Mouse (Mus musculus) lung, postnatal 14 days (tissue): ENCODE results near the gene Ano2.

Experiments
- DNase-seq: peaks from one replicate; pipeline ENCODE4 v3.0.0; 2021

Ano2 gene

GRCm38 (mm10) chr6:125690057-125690703, at the start of gene Ano2:
Gene Ano2 (plus strand): TSS chr6:125690419.
- peak; percentile 1 for DNase-seq

- DNase-seq = no peak
Observed at GRCm38 (mm10) chr6:125640486-125640885, 49.7 kb upstream of the Ano2 start.

GRCm38 (mm10) chr6:125641146-125641545, 49.1 kb upstream of the Ano2 start:
- no peak for DNase-seq

GRCm38 (mm10) chr6:125648964-125649363, 41.3 kb upstream of the Ano2 start:
- DNase-seq = no peak

GRCm38 (mm10) chr6:125651335-125651734, 38.9 kb upstream of the Ano2 start:
- no peak for DNase-seq

GRCm38 (mm10) chr6:125653416-125653815, 36.8 kb upstream of the Ano2 start:
- DNase-seq = no peak

GRCm38 (mm10) chr6:125656921-125657320, 33.3 kb upstream of the Ano2 start:
- no peak for DNase-seq

- DNase-seq = no peak
Observed at GRCm38 (mm10) chr6:125657966-125658365, 32.3 kb upstream of the Ano2 start.

- DNase-seq = peak; percentile 83
Observed at GRCm38 (mm10) chr6:125661106-125661877, 28.9 kb upstream of the Ano2 start.

GRCm38 (mm10) chr6:125663906-125664305, 26.3 kb upstream of the Ano2 start:
- peak; percentile 34 for DNase-seq

- DNase-seq = no peak
Observed at GRCm38 (mm10) chr6:125671835-125672234, 18.4 kb upstream of the Ano2 start.

GRCm38 (mm10) chr6:125678492-125678891, 11.7 kb upstream of the Ano2 start:
- no peak for DNase-seq

- no peak for DNase-seq
Observed at GRCm38 (mm10) chr6:125680613-125681012, 9.6 kb upstream of the Ano2 start.

- no peak for DNase-seq
Observed at GRCm38 (mm10) chr6:125685420-125685819, 4.8 kb upstream of the Ano2 start.

GRCm38 (mm10) chr6:125687986-125688385, 2.2 kb upstream of the Ano2 start:
- DNase-seq = no peak

GRCm38 (mm10) chr6:125701146-125701545, 10.9 kb downstream of the Ano2 start:
- no peak for DNase-seq

GRCm38 (mm10) chr6:125711261-125711660, 21.0 kb downstream of the Ano2 start:
- DNase-seq = no peak

GRCm38 (mm10) chr6:125726408-125726807, 36.2 kb downstream of the Ano2 start:
- DNase-seq = no peak

GRCm38 (mm10) chr6:125727484-125727911, 37.3 kb downstream of the Ano2 start:
- no peak for DNase-seq

GRCm38 (mm10) chr6:125729471-125729870, 39.3 kb downstream of the Ano2 start:
- DNase-seq = no peak

GRCm38 (mm10) chr6:125729986-125730535, 39.8 kb downstream of the Ano2 start:
- no peak for DNase-seq

GRCm38 (mm10) chr6:125737511-125738285, 47.5 kb downstream of the Ano2 start:
- DNase-seq = no peak
